Mouse (Mus musculus): ENCODE results near the gene Abca4.

GRCm38 (mm10) chr3:122085157-122085989 is 41.1 kb downstream of the Abca4 start:
- no peak for TF ChIP-seq CTCF (conservative IDR thresholded peaks at IDR 0.05; ENCODE audit: insufficient read depth, insufficient read length, low read depth, low read length)
- TF ChIP-seq POLR2A (IDR thresholded peaks at IDR 0.05; ENCODE audit: low read depth, low read length), result no peak
